Mouse (Mus musculus) CH12.LX (cell line): ENCODE results near the gene Gm20388.

Experiments
- CTCF ChIP-seq, 2 experiments: IDR thresholded peaks in 1 of 2; conservative IDR thresholded peaks in 1 of 2; 2 replicates each; pipeline ENCODE4 v1.5.1; 2011 to 2012; ENCODE audit warnings: low read depth in 2 of 2, low read length in 2 of 2, improper control_type of control experiment in 1 of 2, inconsistent platforms in 1 of 2, mild to moderate bottlenecking in 1 of 2, moderate library complexity in 1 of 2
- SIN3A ChIP-seq: IDR thresholded peaks from 2 replicates; pipeline ENCODE4 v1.6.1; 2012; ENCODE audit warnings: low read length, improper control_type of control experiment, inconsistent platforms
- TCF12 ChIP-seq: IDR thresholded peaks from 2 replicates; pipeline ENCODE4 v1.6.1; 2014; ENCODE audit warnings: low read depth, mild to moderate bottlenecking, inconsistent platforms, low read length, improper control_type of control experiment

GRCm38 (mm10) chr8:122737071-122737470 is 2826.4 kb downstream of the Gm20388 start:
- TF ChIP-seq TCF12 = no peak
- TF ChIP-seq SIN3A = no peak; the same call in 1 of the 2 replicates
- no peak for TF ChIP-seq CTCF (conservative IDR thresholded peaks at IDR 0.05 in 1 of 2, IDR thresholded peaks at IDR 0.05 in 1 of 2; ENCODE audit: low read depth in 2 of 2, low read length in 2 of 2)
